Mouse (Mus musculus) olfactory bulb, adult 2 months (tissue): ENCODE results near the gene Hpd.

Experiments
- CTCF ChIP-seq: fragments of 200-500 bp; IDR thresholded peaks from 2 replicates; pipeline ENCODE4 v1.5.1; 2012; ENCODE audit warnings: low read depth, mild to moderate bottlenecking, low read length, moderate library complexity; ENCODE audit not compliant: insufficient read depth
- POLR2A ChIP-seq: fragments of 200-500 bp; IDR thresholded peaks from 2 replicates; pipeline ENCODE4 v1.6.1; 2012; ENCODE audit warnings: mild to moderate bottlenecking, low read depth, low read length, moderate library complexity; ENCODE audit not compliant: insufficient read depth

GRCm38 (mm10) chr5:123144746-123145590 lies 37.6 kb downstream of the Hpd start:
- TF ChIP-seq CTCF (no peak), POLR2A (no peak)
